17 mouse cellular contexts compared by ENCODE assay signal in the genomic region with DNA sequence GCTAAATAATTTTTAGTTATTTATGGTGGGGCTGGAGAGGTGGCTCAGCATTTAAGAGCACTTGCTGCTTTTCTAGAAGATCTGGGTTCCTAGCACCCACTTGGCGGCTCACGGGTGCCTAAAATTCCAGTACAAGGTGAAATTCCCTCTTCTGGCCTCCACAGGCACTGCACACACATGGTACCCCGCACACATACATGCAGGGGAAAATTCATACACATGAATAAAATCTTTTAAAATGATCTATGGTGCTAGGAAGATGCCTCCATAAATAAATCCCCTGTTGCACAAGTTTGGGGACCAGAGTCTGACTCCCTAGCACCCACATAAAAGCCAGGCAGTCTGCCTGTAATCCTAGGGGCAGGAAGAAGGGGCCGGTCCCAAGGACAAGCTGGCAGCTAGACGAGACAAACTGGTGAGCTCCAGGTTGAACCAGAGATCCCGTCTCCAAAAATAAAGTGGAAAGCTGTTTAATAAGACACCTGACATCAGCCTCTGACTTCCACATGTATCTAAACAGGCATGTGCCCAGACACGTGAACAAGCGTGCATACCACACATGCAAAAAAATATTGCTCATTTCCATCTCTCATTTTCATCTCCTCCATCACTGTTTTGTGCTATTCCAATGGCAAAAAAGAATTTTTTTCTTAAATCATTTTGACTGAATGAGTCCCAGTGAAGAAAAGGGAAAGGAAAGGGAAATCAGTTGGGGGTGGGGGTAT. TPM values are rescaled to one million over a fixed set of nuclear protein-coding genes. Genes with fewer than 3 reads are reported as not detected.
A peak's percentile ranks its signal among the peaks of the same experiment; 100 is the strongest.
DNase-seq lines count a peak whose midpoint lies in the region; ATAC-seq and TF ChIP-seq lines count a peak whose summit lies in the region.
"Had no signal": no experiment of that assay in that cellular context is flagged by ENCODE, and none has a peak within 500 bp of the region (broad histone marks: within the 10 kb centered on the region; RNA-seq: fewer than 3 reads in every experiment).

No protein-coding gene starts in this region.

- H3K4me1 ChIP-seq in heart, embryonic 16.5 days (ENCODE audit: control insufficient read depth, insufficient read depth, low read length): peaks cover 3% of the 10 kb centered on the region; the same call in 1 of the 2 replicates
- H3K4me1 ChIP-seq in lung, postnatal 0 days (ENCODE audit: insufficient read depth, low read depth, low read length): peaks cover 4% of the 10 kb centered on the region; the same call in 1 of the 2 replicates
- 0 out of 2 replicates have a peak, but pooled peaks cover 17% of the 10 kb centered on the region for H3K4me1 ChIP-seq in heart, postnatal 0 days (ENCODE audit: control insufficient read depth, insufficient read depth)
- H3K4me1 ChIP-seq: embryonic facial prominence, embryonic 12.5 days had no signal

- H3K9ac ChIP-seq in heart, embryonic 16.5 days (ENCODE audit: low read length): no peak overlapping the region
- no peak overlapping the region for H3K9ac ChIP-seq in lung, postnatal 0 days (replicated peaks; ENCODE audit: low read depth)
- no peak overlapping the region for H3K9ac ChIP-seq in heart, postnatal 0 days (replicated peaks; ENCODE audit: low read depth, low read length)
- H3K9ac ChIP-seq: embryonic facial prominence, embryonic 12.5 days; forebrain, embryonic 15.5 days; hindbrain, embryonic 15.5 days; limb, embryonic 13.5 days had no signal

- H3K36me3 ChIP-seq in heart, embryonic 16.5 days (ENCODE audit: control insufficient read depth, insufficient read depth): no peaks in the 10 kb centered on the region
- H3K36me3 ChIP-seq in lung, postnatal 0 days (ENCODE audit: insufficient read depth, low read length): no peaks in the 10 kb centered on the region
- 0 out of 2 replicates have a peak, but pooled peaks cover 5% of the 10 kb centered on the region for H3K36me3 ChIP-seq in heart, postnatal 0 days (replicated peaks; ENCODE audit: control insufficient read depth, insufficient read depth, low read length)
- H3K36me3 ChIP-seq in myocyte (ENCODE audit: control insufficient read depth, insufficient read depth): no peaks in the 10 kb centered on the region
- H3K36me3 ChIP-seq: embryonic facial prominence, embryonic 12.5 days; forebrain, embryonic 15.5 days; hindbrain, embryonic 15.5 days; limb, embryonic 13.5 days; midbrain, embryonic 10.5 days had no signal

- H3K27ac ChIP-seq in heart, embryonic 16.5 days (ENCODE audit: low read length): peak overlapping the region; percentile 68; the same call in 1 of the 2 replicates
- H3K27ac ChIP-seq in lung, postnatal 0 days (ENCODE audit: low read length): peak overlapping the region; percentile 91
- H3K27ac ChIP-seq in heart, postnatal 0 days (ENCODE audit: low read depth): peak overlapping the region; percentile 95; the same call in 1 of the 2 replicates
- H3K27ac ChIP-seq: embryonic facial prominence, embryonic 12.5 days; forebrain, embryonic 15.5 days; hindbrain, embryonic 15.5 days; limb, embryonic 13.5 days; midbrain, embryonic 10.5 days had no signal

- no peak for TF ChIP-seq EP300 in lung, postnatal 0 days (IDR thresholded peaks at IDR 0.05)
- TF ChIP-seq EP300 in heart, postnatal 0 days (IDR thresholded peaks at IDR 0.05; ENCODE audit: low read depth): no peak

- no peak for ATAC-seq in heart, embryonic 16.5 days (replicated peaks; ENCODE audit: extremely low read depth, insufficient read depth, low FRiP score)
- no peak for ATAC-seq in lung, postnatal 0 days
- no peak for ATAC-seq in heart, postnatal 0 days (ENCODE audit: insufficient read depth, low read depth)
- ATAC-seq: forebrain, embryonic 15.5 days had no signal

- no peak overlapping the region for H3ac ChIP-seq in myocyte (ENCODE audit: control insufficient read depth, insufficient read length)

- H3K4me2 ChIP-seq in heart, embryonic 16.5 days (ENCODE audit: low read depth, low read length): peak overlapping the region; percentile 57
- peak overlapping the region; percentile 72; the same call in 1 of the 2 replicates for H3K4me2 ChIP-seq in lung, postnatal 0 days (replicated peaks; ENCODE audit: low read depth, low read length)
- peak overlapping the region; percentile 69 for H3K4me2 ChIP-seq in heart, postnatal 0 days (ENCODE audit: low read depth, low read length)
- peak overlapping the region; percentile 89 for H3K4me2 ChIP-seq in myocyte (ENCODE audit: low read depth)
- H3K4me2 ChIP-seq: embryonic facial prominence, embryonic 12.5 days; forebrain, embryonic 15.5 days had no signal

- no peaks in the 10 kb centered on the region for H3K27me3 ChIP-seq in heart, embryonic 16.5 days (ENCODE audit: control insufficient read depth, insufficient read depth, low read length)
- no peaks in the 10 kb centered on the region for H3K27me3 ChIP-seq in lung, postnatal 0 days (replicated peaks; ENCODE audit: insufficient read depth, low read length)
- H3K27me3 ChIP-seq in heart, postnatal 0 days (ENCODE audit: control insufficient read depth, insufficient read depth, low read length): no peaks in the 10 kb centered on the region
- no peaks in the 10 kb centered on the region for H3K27me3 ChIP-seq in myocyte (ENCODE audit: control insufficient read depth, insufficient read depth, insufficient read length)

- no peaks in the 10 kb centered on the region for H3K9me3 ChIP-seq in heart, embryonic 16.5 days (replicated peaks; ENCODE audit: control insufficient read depth, low read length)
- no peaks in the 10 kb centered on the region for H3K9me3 ChIP-seq in lung, postnatal 0 days (ENCODE audit: low read length)
- no peaks in the 10 kb centered on the region for H3K9me3 ChIP-seq in heart, postnatal 0 days (replicated peaks; ENCODE audit: control insufficient read depth, low read length)
- H3K9me3 ChIP-seq: embryonic facial prominence, embryonic 12.5 days; forebrain, embryonic 15.5 days; hindbrain, embryonic 15.5 days; limb, embryonic 13.5 days; midbrain, embryonic 10.5 days had no signal

- peak overlapping the region; percentile 60 for H3K4me3 ChIP-seq in heart, embryonic 16.5 days (ENCODE audit: low read length)
- H3K4me3 ChIP-seq in lung, postnatal 0 days (ENCODE audit: low read depth, low read length): no peak overlapping the region
- peak overlapping the region; percentile 73; the same call in 1 of the 2 replicates for H3K4me3 ChIP-seq in heart, postnatal 0 days (ENCODE audit: low read depth, low read length)
- H3K4me3 ChIP-seq in myocyte: peak overlapping the region; percentile 70
- H3K4me3 ChIP-seq: embryonic facial prominence, embryonic 12.5 days; forebrain, embryonic 15.5 days; hindbrain, embryonic 15.5 days; midbrain, embryonic 10.5 days had no signal

- TF ChIP-seq POLR2A in myocyte (IDR thresholded peaks at IDR 0.05; ENCODE audit: insufficient read length, low read depth): no peak

- WGBS in heart, embryonic 16.5 days: 87% methylated on average over 8 of the region's 8 CpGs
- 87% methylated on average over 8 of the region's 8 CpGs for WGBS in lung, postnatal 0 days
- WGBS in heart, postnatal 0 days: 84% methylated on average over 8 of the region's 8 CpGs

- peaks cover 33% of the 10 kb centered on the region for H3K79me2 ChIP-seq in myocyte (ENCODE audit: control insufficient read depth, insufficient read depth)

- no peak; the same call in 1 of the 2 replicates for TF ChIP-seq CTCF in lung, postnatal 0 days (IDR thresholded peaks at IDR 0.05)
- no peak for TF ChIP-seq CTCF in heart, postnatal 0 days (IDR thresholded peaks at IDR 0.05; ENCODE audit: low read depth)

- DNase-seq in heart, postnatal 4 days: no peak
- no peak for DNase-seq in lung, postnatal 0 days (ENCODE audit: low spot score)
- no peak for DNase-seq in lung, adult 18-20 months
- DNase-seq in heart, postnatal 0 days (ENCODE audit: low spot score): no peak
- DNase-seq in cerebellum, adult 18-20 months: no peak
- DNase-seq: adrenal gland, adult 8-10 months; cerebellum, postnatal 14 days; gastrocnemius, postnatal 14 days; layer of hippocampus, postnatal 36 days; thymus, postnatal 36 days had no signal

RNA-seq across cellular contexts. Expression of gene Vamp5, which starts 1.6 kb away (rescaled TPM):
- polyA plus RNA-seq in heart, embryonic 16.5 days (2015; fragmentation: Nextera tagmentation; extraction: Ambion mirVana): 40.1 and 46.0 TPM in 2 replicates
- total RNA-seq in heart, postnatal 4 days (2021): 10 to 100 TPM; 33.4 to 36.0 TPM
- 80.5 and 83.3 TPM in 2 replicates for polyA plus RNA-seq in lung, postnatal 0 days (2015; fragmentation: Nextera tagmentation; extraction: Ambion mirVana)
- 19.5 and 39.8 TPM in 2 replicates for total RNA-seq in heart, postnatal 0 days (2014; rRNA removed; ENCODE audit: low replicate concordance)
- 49.0 and 52.9 TPM in 2 replicates for polyA plus RNA-seq in heart, postnatal 0 days (2015; fragmentation: Nextera tagmentation; extraction: Ambion mirVana)
- polyA plus RNA-seq in myocyte (2012; fragmentation: generic; extraction: Trizol): 544 TPM

RNA-seq across cellular contexts. Expression of gene Vamp8, which starts 11.8 kb away (rescaled TPM):
- 134 and 139 TPM in 2 replicates for polyA plus RNA-seq in heart, embryonic 16.5 days (2015; fragmentation: Nextera tagmentation; extraction: Ambion mirVana)
- total RNA-seq in heart, postnatal 4 days (2021): 100 to 1,000 TPM; 105 to 121 TPM
- polyA plus RNA-seq in lung, postnatal 0 days (2015; fragmentation: Nextera tagmentation; extraction: Ambion mirVana): 608 and 656 TPM in 2 replicates
- 69.8 and 109 TPM in 2 replicates for total RNA-seq in heart, postnatal 0 days (2014; rRNA removed; ENCODE audit: low replicate concordance)
- 174 and 175 TPM in 2 replicates for polyA plus RNA-seq in heart, postnatal 0 days (2015; fragmentation: Nextera tagmentation; extraction: Ambion mirVana)
- polyA plus RNA-seq in myocyte (2012; fragmentation: generic; extraction: Trizol): 107 TPM

RNA-seq across cellular contexts. Expression of gene Rnf181, which starts 11.9 kb away (rescaled TPM):
- polyA plus RNA-seq in heart, embryonic 16.5 days (2015; fragmentation: Nextera tagmentation; extraction: Ambion mirVana): 92.2 and 93.6 TPM in 2 replicates
- 10 to 100 TPM; 41.1 to 42.4 TPM for total RNA-seq in heart, postnatal 4 days (2021)
- 202 and 208 TPM in 2 replicates for polyA plus RNA-seq in lung, postnatal 0 days (2015; fragmentation: Nextera tagmentation; extraction: Ambion mirVana)
- total RNA-seq in heart, postnatal 0 days (2014; rRNA removed; ENCODE audit: low replicate concordance): 53.5 and 65.0 TPM in 2 replicates
- polyA plus RNA-seq in heart, postnatal 0 days (2015; fragmentation: Nextera tagmentation; extraction: Ambion mirVana): 74.9 and 81.3 TPM in 2 replicates
- 169 TPM for polyA plus RNA-seq in myocyte (2012; fragmentation: generic; extraction: Trizol)

RNA-seq across cellular contexts. Expression of gene Tmem150a, which starts 23.4 kb away (rescaled TPM):
- 12.9 and 13.8 TPM in 2 replicates for polyA plus RNA-seq in heart, embryonic 16.5 days (2015; fragmentation: Nextera tagmentation; extraction: Ambion mirVana)
- 10 to 100 TPM in 1 of 2 experiments, 1 to 10 TPM in 1; 9.8 to 12.3 TPM for total RNA-seq in heart, postnatal 4 days (2021)
- polyA plus RNA-seq in lung, postnatal 0 days (2015; fragmentation: Nextera tagmentation; extraction: Ambion mirVana): 17.6 and 25.7 TPM in 2 replicates
- total RNA-seq in heart, postnatal 0 days (2014; rRNA removed; ENCODE audit: low replicate concordance): 18.2 and 23.2 TPM in 2 replicates
- polyA plus RNA-seq in heart, postnatal 0 days (2015; fragmentation: Nextera tagmentation; extraction: Ambion mirVana): 8.0 and 9.7 TPM in 2 replicates
- polyA plus RNA-seq in myocyte (2012; fragmentation: generic; extraction: Trizol): 26.7 TPM

RNA-seq across cellular contexts. Expression of gene 0610030E20Rik, which starts 31.6 kb away (rescaled TPM):
- polyA plus RNA-seq in heart, embryonic 16.5 days (2015; fragmentation: Nextera tagmentation; extraction: Ambion mirVana): 16.0 TPM in 2 replicates
- 10 to 100 TPM; 12.7 to 13.0 TPM for total RNA-seq in heart, postnatal 4 days (2021)
- 23.0 and 24.2 TPM in 2 replicates for polyA plus RNA-seq in lung, postnatal 0 days (2015; fragmentation: Nextera tagmentation; extraction: Ambion mirVana)
- total RNA-seq in heart, postnatal 0 days (2014; rRNA removed; ENCODE audit: low replicate concordance): 7.3 and 12.0 TPM in 2 replicates
- polyA plus RNA-seq in heart, postnatal 0 days (2015; fragmentation: Nextera tagmentation; extraction: Ambion mirVana): 11.9 and 12.9 TPM in 2 replicates
- polyA plus RNA-seq in myocyte (2012; fragmentation: generic; extraction: Trizol): 8.0 TPM
